Mouse (Mus musculus): ENCODE data around the gene Lpp. TPM values are rescaled to one million over a fixed set of nuclear protein-coding genes. Genes with fewer than 3 reads are reported as not detected.

Lpp gene
- polyA plus RNA-seq, 1 experiment from 2014 or later = 10.9 TPM

- no peaks in the 10 kb centered on the region for H3K9me3 ChIP-seq (ENCODE audit: control insufficient read depth, low read length)
- no peaks in the 10 kb centered on the region for H3K4me1 ChIP-seq (ENCODE audit: control insufficient read depth, insufficient read depth, low read depth, low read length)
- no peak overlapping the region for H3K4me2 ChIP-seq (ENCODE audit: low read length)
- H3K9ac ChIP-seq (ENCODE audit: low read depth, low read length) = no peak overlapping the region
- WGBS = 87% methylated on average over 5 of the region's 5 CpGs
- H3K27me3 ChIP-seq (replicated peaks; ENCODE audit: control insufficient read depth, insufficient read depth, low read length) = no peaks in the 10 kb centered on the region
- no peak for ATAC-seq
- H3K27ac ChIP-seq (ENCODE audit: low read depth, low read length) = no peak overlapping the region
- H3K36me3 ChIP-seq (ENCODE audit: control insufficient read depth, insufficient read depth, low read length) = no peaks in the 10 kb centered on the region
- no peak overlapping the region for H3K4me3 ChIP-seq (ENCODE audit: low read length)
Observed at GRCm38 (mm10) chr16:24822182-24822875, 429.0 kb downstream of the Lpp start.

GRCm38 (mm10) chr16:24822918-24823317, 429.6 kb downstream of the Lpp start:
- WGBS = 85% methylated on average over 1 of the region's 1 CpGs

GRCm38 (mm10) chr16:24826390-24826789, 433.1 kb downstream of the Lpp start:
- Histone ChIP-seq H3K27ac (ENCODE audit: low read depth, low read length) (no peak overlapping the region), H3K4me3 (ENCODE audit: low read length) (no peak overlapping the region), H3K9me3 (ENCODE audit: control insufficient read depth, low read length) (no peaks in the 10 kb centered on the region), H3K4me2 (ENCODE audit: low read length) (no peak overlapping the region), H3K27me3 (replicated peaks; ENCODE audit: control insufficient read depth, insufficient read depth, low read length) (no peaks in the 10 kb centered on the region), H3K9ac (ENCODE audit: low read depth, low read length) (no peak overlapping the region), H3K4me1 (ENCODE audit: control insufficient read depth, insufficient read depth, low read depth, low read length) (no peaks in the 10 kb centered on the region), H3K36me3 (ENCODE audit: control insufficient read depth, insufficient read depth, low read length) (no peaks in the 10 kb centered on the region)
- ATAC-seq = no peak
- 96% methylated on average over 4 of the region's 4 CpGs for WGBS

More at GRCm38 (mm10) chr16:24822918-24823317, 429.6 kb downstream of the Lpp start:
- H3K27me3 ChIP-seq (replicated peaks; ENCODE audit: control insufficient read depth, insufficient read depth, low read length) = no peaks in the 10 kb centered on the region
- no peak overlapping the region for H3K4me3 ChIP-seq (ENCODE audit: low read length)
- H3K27ac ChIP-seq (ENCODE audit: low read depth, low read length) = no peak overlapping the region
- H3K4me2 ChIP-seq (ENCODE audit: low read length) = no peak overlapping the region
- H3K9ac ChIP-seq (ENCODE audit: low read depth, low read length) = no peak overlapping the region
- H3K4me1 ChIP-seq (ENCODE audit: control insufficient read depth, insufficient read depth, low read depth, low read length) = no peaks in the 10 kb centered on the region
- no peaks in the 10 kb centered on the region for H3K36me3 ChIP-seq (ENCODE audit: control insufficient read depth, insufficient read depth, low read length)
- no peaks in the 10 kb centered on the region for H3K9me3 ChIP-seq (ENCODE audit: control insufficient read depth, low read length)
- no peak for ATAC-seq

- H3K27me3 ChIP-seq (replicated peaks; ENCODE audit: control insufficient read depth, insufficient read depth, low read length) = no peaks in the 10 kb centered on the region
- WGBS = 85% methylated on average over 2 of the region's 2 CpGs
- no peak for ATAC-seq
- H3K36me3 ChIP-seq (ENCODE audit: control insufficient read depth, insufficient read depth, low read length) = no peaks in the 10 kb centered on the region
- H3K27ac ChIP-seq (ENCODE audit: low read depth, low read length) = no peak overlapping the region
- H3K9me3 ChIP-seq (ENCODE audit: control insufficient read depth, low read length) = no peaks in the 10 kb centered on the region
- no peak overlapping the region for H3K4me3 ChIP-seq (ENCODE audit: low read length)
- no peaks in the 10 kb centered on the region for H3K4me1 ChIP-seq (ENCODE audit: control insufficient read depth, insufficient read depth, low read depth, low read length)
- no peak overlapping the region for H3K9ac ChIP-seq (ENCODE audit: low read depth, low read length)
- H3K4me2 ChIP-seq (ENCODE audit: low read length) = no peak overlapping the region
Observed at GRCm38 (mm10) chr16:24828207-24828803, 435.0 kb downstream of the Lpp start.

DNA sequence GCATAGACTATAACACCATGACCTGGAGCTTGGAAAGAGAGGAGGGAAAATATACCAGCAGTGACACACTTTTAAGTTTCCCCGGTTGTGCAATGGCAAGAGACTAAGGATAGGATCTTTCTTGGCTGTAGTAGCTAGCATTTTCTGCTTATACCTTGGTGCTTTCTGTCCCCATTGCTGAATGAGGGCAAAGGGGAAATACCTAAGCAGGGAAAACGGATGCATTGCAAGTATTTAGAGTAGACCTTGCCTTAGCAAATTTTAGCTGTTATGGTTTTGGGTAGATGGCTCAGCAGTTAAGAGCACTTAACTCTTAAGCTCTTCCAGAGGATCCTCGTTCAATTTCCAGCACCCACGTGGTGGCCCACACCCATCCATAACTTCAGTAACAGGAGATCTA, 436.6 kb downstream of the Lpp start:
- 91% methylated on average over 4 of the region's 4 CpGs for WGBS
- Histone ChIP-seq H3K36me3 (ENCODE audit: control insufficient read depth, insufficient read depth, low read length) (no peaks in the 10 kb centered on the region), H3K27ac (ENCODE audit: low read depth, low read length) (no peak overlapping the region), H3K27me3 (replicated peaks; ENCODE audit: control insufficient read depth, insufficient read depth, low read length) (no peaks in the 10 kb centered on the region), H3K4me1 (ENCODE audit: control insufficient read depth, insufficient read depth, low read depth, low read length) (no peaks in the 10 kb centered on the region), H3K9ac (ENCODE audit: low read depth, low read length) (no peak overlapping the region), H3K4me2 (ENCODE audit: low read length) (no peak overlapping the region), H3K9me3 (ENCODE audit: control insufficient read depth, low read length) (no peaks in the 10 kb centered on the region), H3K4me3 (ENCODE audit: low read length) (no peak overlapping the region)
- ATAC-seq = no peak

DNA sequence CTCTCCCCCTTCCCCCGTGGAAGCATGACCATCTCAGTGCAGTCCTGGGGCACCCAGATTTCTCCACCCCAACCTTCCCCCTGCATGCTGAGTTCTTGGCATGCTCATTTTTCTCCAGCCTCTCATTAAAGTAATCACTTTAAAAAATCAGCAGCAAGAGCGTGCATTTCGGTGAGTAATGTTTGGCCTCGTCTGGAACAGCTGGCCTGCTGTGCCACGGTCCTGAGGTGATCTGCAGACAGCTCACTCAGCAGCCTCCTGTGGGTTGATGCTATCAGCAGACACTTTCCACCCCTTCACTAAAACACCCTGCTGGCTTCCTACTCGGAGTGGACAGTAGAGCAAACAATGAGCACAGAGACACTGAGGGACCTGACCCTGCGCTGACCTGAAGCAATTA, 437.6 kb downstream of the Lpp start:
- H3K36me3 ChIP-seq (ENCODE audit: control insufficient read depth, insufficient read depth, low read length) = no peaks in the 10 kb centered on the region
- no peak overlapping the region for H3K4me3 ChIP-seq (ENCODE audit: low read length)
- H3K9ac ChIP-seq (ENCODE audit: low read depth, low read length) = no peak overlapping the region
- WGBS = 58% methylated on average over 7 of the region's 7 CpGs
- no peaks in the 10 kb centered on the region for H3K9me3 ChIP-seq (ENCODE audit: control insufficient read depth, low read length)
- H3K4me1 ChIP-seq (ENCODE audit: control insufficient read depth, insufficient read depth, low read depth, low read length) = no peaks in the 10 kb centered on the region
- no peak overlapping the region for H3K27ac ChIP-seq (ENCODE audit: low read depth, low read length)
- ATAC-seq = no peak
- no peaks in the 10 kb centered on the region for H3K27me3 ChIP-seq (replicated peaks; ENCODE audit: control insufficient read depth, insufficient read depth, low read length)
- H3K4me2 ChIP-seq (ENCODE audit: low read length) = no peak overlapping the region

- Histone ChIP-seq H3K36me3 (ENCODE audit: control insufficient read depth, insufficient read depth, low read length) (no peaks in the 10 kb centered on the region), H3K27me3 (replicated peaks; ENCODE audit: control insufficient read depth, insufficient read depth, low read length) (no peaks in the 10 kb centered on the region), H3K9me3 (ENCODE audit: control insufficient read depth, low read length) (no peaks in the 10 kb centered on the region), H3K4me3 (ENCODE audit: low read length) (no peak overlapping the region), H3K27ac (ENCODE audit: low read depth, low read length) (no peak overlapping the region), H3K4me2 (ENCODE audit: low read length) (no peak overlapping the region), H3K9ac (ENCODE audit: low read depth, low read length) (no peak overlapping the region), H3K4me1 (ENCODE audit: control insufficient read depth, insufficient read depth, low read depth, low read length) (no peaks in the 10 kb centered on the region)
- 63% methylated on average over 8 of the region's 8 CpGs for WGBS
- no peak for ATAC-seq
Observed at GRCm38 (mm10) chr16:24833221-24833620, 439.9 kb downstream of the Lpp start.

DNA sequence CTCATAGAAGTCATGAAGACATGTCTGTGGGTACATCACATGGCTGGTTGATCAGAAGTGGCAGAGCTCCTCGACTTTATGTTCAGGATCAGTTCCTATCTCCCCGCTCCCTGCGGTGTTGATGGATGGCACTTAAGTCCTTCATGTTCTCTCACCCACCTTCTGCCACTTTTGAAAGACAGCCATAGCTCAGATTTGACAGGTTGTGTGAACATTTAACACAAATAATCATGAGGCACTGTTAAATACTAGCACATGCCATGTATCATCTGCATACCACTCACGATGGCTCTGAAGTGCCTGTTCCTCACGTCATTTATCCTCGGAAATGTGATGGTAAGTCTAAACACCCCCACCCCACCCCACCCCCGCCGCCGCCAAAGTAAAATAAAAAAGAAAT, 441.2 kb downstream of the Lpp start:
- no peaks in the 10 kb centered on the region for H3K36me3 ChIP-seq (ENCODE audit: control insufficient read depth, insufficient read depth, low read length)
- no peaks in the 10 kb centered on the region for H3K9me3 ChIP-seq (ENCODE audit: control insufficient read depth, low read length)
- ATAC-seq = no peak
- no peaks in the 10 kb centered on the region for H3K27me3 ChIP-seq (replicated peaks; ENCODE audit: control insufficient read depth, insufficient read depth, low read length)
- no peak overlapping the region for H3K9ac ChIP-seq (ENCODE audit: low read depth, low read length)
- WGBS = 89% methylated on average over 9 of the region's 9 CpGs
- no peak overlapping the region for H3K27ac ChIP-seq (ENCODE audit: low read depth, low read length)
- no peak overlapping the region for H3K4me2 ChIP-seq (ENCODE audit: low read length)
- H3K4me1 ChIP-seq (ENCODE audit: control insufficient read depth, insufficient read depth, low read depth, low read length) = no peaks in the 10 kb centered on the region
- no peak overlapping the region for H3K4me3 ChIP-seq (ENCODE audit: low read length)

- Histone ChIP-seq H3K9me3 (ENCODE audit: control insufficient read depth, low read length) (no peaks in the 10 kb centered on the region), H3K27ac (ENCODE audit: low read depth, low read length) (no peak overlapping the region), H3K36me3 (ENCODE audit: control insufficient read depth, insufficient read depth, low read length) (no peaks in the 10 kb centered on the region), H3K9ac (ENCODE audit: low read depth, low read length) (no peak overlapping the region), H3K4me3 (ENCODE audit: low read length) (no peak overlapping the region), H3K27me3 (replicated peaks; ENCODE audit: control insufficient read depth, insufficient read depth, low read length) (no peaks in the 10 kb centered on the region), H3K4me1 (ENCODE audit: control insufficient read depth, insufficient read depth, low read depth, low read length) (no peaks in the 10 kb centered on the region), H3K4me2 (ENCODE audit: low read length) (no peak overlapping the region)
- no peak for ATAC-seq
- WGBS = 82% methylated on average over 5 of the region's 5 CpGs
Observed at GRCm38 (mm10) chr16:24836550-24836949, 443.2 kb downstream of the Lpp start.
